Mouse (Mus musculus): ENCODE measurements around the gene Adgrv1.
A peak's percentile ranks its signal among the peaks of the same experiment; 100 is the strongest.
"Not testable (repeated sequence)": the region's sequence is repeated elsewhere in the genome, so short reads cannot be mapped to it uniquely, and the experiment has no call there.

Gene Adgrv1

GRCm38 (mm10) chr13:81329762-81330161 lies 303.2 kb downstream of the Adgrv1 start:
- DNase-seq = no peak

- no peak for DNase-seq
Observed at GRCm38 (mm10) chr13:81328181-81328580, 304.8 kb downstream of the Adgrv1 start.

GRCm38 (mm10) chr13:81325606-81326215 lies 307.2 kb downstream of the Adgrv1 start:
- peak; percentile 45 for DNase-seq

GRCm38 (mm10) chr13:81323546-81324316 lies 309.2 kb downstream of the Adgrv1 start:
- DNase-seq = no peak

- no peak for DNase-seq
Observed at GRCm38 (mm10) chr13:81316581-81316980, 316.4 kb downstream of the Adgrv1 start.

- DNase-seq = peak; percentile 35
Observed at GRCm38 (mm10) chr13:81314306-81315120, 318.4 kb downstream of the Adgrv1 start.

GRCm38 (mm10) chr13:81312148-81312547 lies 320.8 kb downstream of the Adgrv1 start:
- no peak for DNase-seq

- peak; percentile 17 for DNase-seq
Observed at GRCm38 (mm10) chr13:81300851-81301250, 332.1 kb downstream of the Adgrv1 start.

GRCm38 (mm10) chr13:81294106-81294505 lies 338.8 kb downstream of the Adgrv1 start:
- peak; percentile 30 for DNase-seq

GRCm38 (mm10) chr13:81282193-81282592 lies 350.8 kb downstream of the Adgrv1 start:
- DNase-seq = no peak

- no peak for DNase-seq
Observed at GRCm38 (mm10) chr13:81280650-81281229, 352.2 kb downstream of the Adgrv1 start.

- peak; percentile 19 for DNase-seq
Observed at GRCm38 (mm10) chr13:81279351-81279736, 353.6 kb downstream of the Adgrv1 start.

GRCm38 (mm10) chr13:81278669-81279350 lies 354.1 kb downstream of the Adgrv1 start:
- no peak for DNase-seq

GRCm38 (mm10) chr13:81273837-81274236 lies 359.1 kb downstream of the Adgrv1 start:
- no peak for DNase-seq

- no peak for DNase-seq
Observed at GRCm38 (mm10) chr13:81270396-81270795, 362.6 kb downstream of the Adgrv1 start.

GRCm38 (mm10) chr13:81269056-81269455 lies 363.9 kb downstream of the Adgrv1 start:
- no peak for DNase-seq

GRCm38 (mm10) chr13:81267489-81267888 lies 365.5 kb downstream of the Adgrv1 start:
- DNase-seq = not testable (repeated sequence)

- DNase-seq = no peak
Observed at GRCm38 (mm10) chr13:81264465-81264864, 368.5 kb downstream of the Adgrv1 start.

- no peak for DNase-seq
Observed at GRCm38 (mm10) chr13:81241181-81241580, 391.8 kb downstream of the Adgrv1 start.

GRCm38 (mm10) chr13:81239836-81240235 lies 393.1 kb downstream of the Adgrv1 start:
- no peak for DNase-seq

- no peak for DNase-seq
Observed at GRCm38 (mm10) chr13:81239427-81239826, 393.5 kb downstream of the Adgrv1 start.

GRCm38 (mm10) chr13:81238855-81239254 lies 394.1 kb downstream of the Adgrv1 start:
- DNase-seq = no peak

- DNase-seq = no peak
Observed at GRCm38 (mm10) chr13:81237947-81238346, 395.0 kb downstream of the Adgrv1 start.
